Mouse (Mus musculus) liver, embryonic 13.5 days (tissue): ENCODE data around the gene Plac8. TPM values are rescaled to one million over a fixed set of nuclear protein-coding genes. Genes with fewer than 3 reads are reported as not detected.

Source experiments
- ATAC-seq: fragments of 200-750 bp; cut with Nextera tagmentation; 2 replicates; pipeline ENCODE4 v1.8.0; 2017; ENCODE audit warnings: low read depth, mild to moderate bottlenecking, moderate number of reproducible peaks, moderate library complexity
- DNase-seq: peaks from one replicate; pipeline ENCODE4 v3.0.0; 2022
- H3K27ac ChIP-seq: fragments of 300-500 bp; sonication (generic); 2 replicates; pipeline ENCODE4 v1.5.1; 2015; ENCODE audit warnings: moderate library complexity, mild to moderate bottlenecking, inconsistent platforms
- H3K27me3 ChIP-seq: fragments of 300-500 bp; sonication (generic); 2 replicates; pipeline ENCODE4 v1.6.1; 2015; ENCODE audit warnings: mild to moderate bottlenecking, inconsistent platforms
- H3K36me3 ChIP-seq: fragments of 300-500 bp; sonication (generic); 2 replicates; pipeline ENCODE4 v1.6.1; 2015; ENCODE audit warnings: mild to moderate bottlenecking, inconsistent platforms
- H3K4me1 ChIP-seq: fragments of 300-500 bp; sonication (generic); replicated peaks from 2 replicates; pipeline ENCODE4 v1.6.1; 2015; ENCODE audit warnings: inconsistent platforms
- H3K4me2 ChIP-seq: fragments of 300-500 bp; sonication (generic); 2 replicates; pipeline ENCODE4 v1.6.1; 2015; ENCODE audit warnings: inconsistent platforms, mild to moderate bottlenecking, moderate library complexity
- H3K4me3 ChIP-seq: fragments of 300-500 bp; sonication (generic); replicated peaks from 2 replicates; pipeline ENCODE4 v1.5.1; 2015; ENCODE audit warnings: mild to moderate bottlenecking, inconsistent platforms
- H3K9ac ChIP-seq: fragments of 300-500 bp; sonication (generic); 2 replicates; pipeline ENCODE4 v1.6.1; 2015; ENCODE audit warnings: mild to moderate bottlenecking, inconsistent platforms
- H3K9me3 ChIP-seq: fragments of 300-500 bp; sonication (generic); replicated peaks from 2 replicates; pipeline ENCODE4 v1.6.1; 2016; ENCODE audit warnings: inconsistent platforms
- WGBS: fragments of 180-500 bp; shearing (Covaris S2); methylation state at CpG from one replicate; pipeline ENCODE4 v1.1.7; 2015; ENCODE audit not compliant: insufficient replicate concordance; 5-methylcytosine and 5-hydroxymethylcytosine counted together
- polyA plus RNA-seq: library from polyadenylated mRNA; unstranded; fragments of >200 nt; fragmentation: Nextera tagmentation; extraction: Ambion mirVana; gene quantifications from 2 replicates; pipeline ENCODE4 v1.2.1, GENCODE M21; 2015

Plac8 gene
- polyA plus RNA-seq, 1 experiment from 2014 or later, result 58.7 TPM

DNA sequence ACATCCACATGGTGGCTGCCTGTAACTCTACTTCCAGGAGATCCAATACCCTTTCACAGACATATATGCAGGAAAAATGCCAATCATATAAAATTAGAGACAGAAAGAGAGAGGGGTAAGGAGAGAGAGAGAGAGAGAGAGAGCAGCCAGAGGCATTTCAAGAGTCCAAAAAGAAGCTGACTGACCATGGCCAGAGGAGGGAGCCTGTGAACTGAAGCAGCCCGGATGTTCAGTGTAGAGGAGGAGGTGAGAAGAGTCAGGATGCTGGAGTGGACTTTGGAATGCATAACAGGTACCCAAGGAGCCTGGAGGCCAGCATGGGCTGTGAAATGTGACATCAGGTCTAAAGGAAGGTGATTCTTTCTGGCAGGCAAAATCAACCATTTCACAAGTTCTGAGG is 2.7 kb upstream of the Plac8 start:
- 43% methylated on average over 1 of the region's 1 CpGs for WGBS
- Histone ChIP-seq H3K27ac (peak overlapping the region; percentile 43; the same call in 1 of the 2 replicates), H3K4me1 (peaks cover 13% of the 10 kb centered on the region; the same call in 1 of the 2 replicates), H3K4me3 (no peak overlapping the region), H3K36me3 (no peaks in the 10 kb centered on the region), H3K27me3 (peaks cover 14% of the 10 kb centered on the region; the same call in 1 of the 2 replicates), H3K9me3 (no peaks in the 10 kb centered on the region), H3K9ac (no peak overlapping the region), H3K4me2 (no peak overlapping the region)
- DNase-seq, result no peak
- ATAC-seq, result no peak

DNA sequence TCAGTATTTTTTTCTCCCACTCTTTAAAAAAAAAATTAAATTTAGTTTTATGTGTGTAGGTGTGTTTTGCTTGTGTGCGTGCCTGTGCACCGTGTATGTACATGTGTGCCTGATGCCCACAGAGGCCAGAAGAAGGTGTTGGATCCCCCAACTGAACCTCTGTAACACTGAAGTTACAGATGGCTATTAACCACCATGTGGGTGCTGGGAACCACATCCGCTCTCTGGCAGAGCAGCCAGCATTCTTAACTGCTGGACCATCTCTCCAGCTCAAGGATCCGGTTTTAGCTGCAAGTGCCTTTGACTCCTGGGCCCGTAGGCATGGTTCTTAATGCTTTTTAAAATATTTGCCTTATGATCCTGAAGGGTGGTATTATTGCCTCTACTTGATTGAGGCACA is 1.2 kb upstream of the Plac8 start:
- no peaks in the 10 kb centered on the region for H3K36me3 ChIP-seq
- H3K4me2 ChIP-seq, result no peak overlapping the region
- H3K27ac ChIP-seq, result no peak overlapping the region
- ATAC-seq, result no peak
- no peaks in the 10 kb centered on the region for H3K9me3 ChIP-seq
- H3K27me3 ChIP-seq, result peaks cover 20% of the 10 kb centered on the region
- DNase-seq, result no peak
- H3K9ac ChIP-seq, result no peak overlapping the region
- WGBS, result 64% methylated on average over 5 of the region's 5 CpGs
- H3K4me1 ChIP-seq, result peaks cover 26% of the 10 kb centered on the region
- no peak overlapping the region for H3K4me3 ChIP-seq

DNA sequence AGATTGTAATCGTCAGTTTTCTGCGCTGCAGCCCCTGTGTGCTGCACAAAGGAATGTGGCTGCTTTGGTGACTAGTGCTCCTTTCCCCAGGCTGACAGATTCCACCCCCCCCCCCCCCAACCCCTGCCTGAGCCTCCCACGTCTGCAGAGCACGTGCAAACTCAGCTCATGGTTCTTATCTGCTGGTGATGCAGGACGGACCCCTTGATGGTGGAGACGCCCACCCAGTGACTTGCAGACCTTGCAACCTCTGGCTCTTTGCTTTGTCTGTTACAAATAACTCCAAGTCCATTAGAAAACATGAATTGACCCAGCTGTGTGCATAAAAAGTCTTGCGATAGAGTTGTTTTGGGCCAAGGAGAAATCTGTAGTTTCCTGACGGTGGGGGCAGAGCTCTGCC is 1.3 kb downstream of the Plac8 start:
- Histone ChIP-seq H3K9me3 (no peaks in the 10 kb centered on the region), H3K27ac (peak overlapping the region; percentile 27; the same call in 1 of the 2 replicates), H3K36me3 (no peaks in the 10 kb centered on the region), H3K9ac (no peak overlapping the region), H3K4me2 (peak overlapping the region; percentile 21; the same call in 1 of the 2 replicates), H3K4me1 (peaks cover 39% of the 10 kb centered on the region), H3K4me3 (peak overlapping the region; percentile 22), H3K27me3 (peaks cover 20% of the 10 kb centered on the region)
- ATAC-seq (no peak), DNase-seq (no peak)
- 18% methylated on average over 8 of the region's 8 CpGs for WGBS

DNA sequence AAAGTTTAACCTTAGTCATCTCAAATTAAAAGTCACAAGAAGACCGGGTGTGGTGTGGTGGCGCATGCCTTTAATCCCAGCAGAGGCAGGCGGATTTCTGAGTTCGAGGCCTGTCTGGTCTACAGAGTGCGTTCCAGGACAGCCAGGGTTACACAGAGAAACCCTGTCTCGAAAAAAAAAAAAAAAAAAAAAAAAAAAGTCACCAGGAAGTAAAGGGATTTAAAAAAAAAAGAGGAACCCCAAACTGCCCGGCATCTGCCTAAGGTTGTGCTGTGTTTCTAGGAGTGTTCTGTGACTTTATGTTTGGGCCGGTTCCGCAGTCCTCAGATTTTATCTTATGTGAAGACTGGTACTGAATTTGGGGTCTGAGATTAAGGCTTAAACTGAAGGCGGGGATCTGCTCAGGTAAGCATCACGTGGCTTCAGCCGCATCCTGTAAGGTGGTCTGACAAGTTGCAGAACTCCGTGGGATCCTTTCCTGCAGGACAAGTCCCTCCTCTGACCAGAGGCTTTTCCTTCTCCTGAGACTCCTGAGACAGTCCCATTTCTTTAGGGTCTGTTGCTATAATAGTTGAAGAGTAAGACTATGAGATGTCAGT is 1.9 kb downstream of the Plac8 start:
- Histone ChIP-seq H3K9ac (no peak overlapping the region), H3K4me1 (peaks cover 39% of the 10 kb centered on the region), H3K36me3 (no peaks in the 10 kb centered on the region), H3K27ac (peak overlapping the region; percentile 27), H3K9me3 (no peaks in the 10 kb centered on the region), H3K4me2 (no peak overlapping the region), H3K4me3 (peak overlapping the region; percentile 22), H3K27me3 (peaks cover 20% of the 10 kb centered on the region)
- no peak for DNase-seq
- no peak for ATAC-seq
- 26% methylated on average over 13 of the region's 13 CpGs for WGBS

DNA sequence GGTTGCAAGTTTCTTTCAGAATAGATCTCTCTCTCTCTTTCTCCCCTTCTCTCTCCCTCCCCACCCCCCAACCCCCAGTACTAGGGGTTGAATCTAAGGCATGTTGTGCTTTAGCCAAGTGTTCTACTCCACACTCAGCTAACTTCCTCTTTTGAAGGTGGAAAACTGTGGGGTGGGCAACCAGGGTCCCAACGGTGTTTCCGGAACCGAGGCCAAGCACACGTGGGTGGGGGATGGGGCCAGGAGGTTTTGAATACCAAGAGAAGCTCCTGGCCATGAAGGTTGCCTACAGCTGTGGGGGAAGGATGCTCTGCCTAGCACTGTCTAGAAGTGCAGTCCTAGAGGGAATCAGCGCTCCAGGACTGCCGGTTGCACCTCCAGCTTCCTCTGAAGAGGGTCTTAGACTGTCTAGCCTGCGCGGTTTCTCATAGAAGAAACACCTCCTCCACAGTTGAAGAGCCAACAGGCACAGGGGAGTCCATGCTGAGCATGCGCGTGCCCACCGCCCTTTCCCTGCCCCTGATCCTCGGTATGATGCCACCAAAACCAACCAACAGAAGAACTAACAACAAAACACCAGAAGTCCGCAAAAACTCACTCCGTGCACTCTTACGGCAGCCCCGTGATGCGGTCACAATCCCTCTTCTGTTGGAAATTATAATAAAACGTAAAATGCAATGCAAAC is 2.7 kb downstream of the Plac8 start:
- Histone ChIP-seq H3K27me3 (peaks cover 20% of the 10 kb centered on the region), H3K4me1 (peaks cover 39% of the 10 kb centered on the region), H3K36me3 (no peaks in the 10 kb centered on the region), H3K9ac (0 out of 2 replicates have a peak overlapping the region, but pooled peaks have one; percentile 4), H3K4me3 (peak overlapping the region; percentile 23), H3K9me3 (no peaks in the 10 kb centered on the region), H3K4me2 (peak overlapping the region; percentile 23; the same call in 1 of the 2 replicates), H3K27ac (no peak overlapping the region; the same call in 1 of the 2 replicates)
- DNase-seq (peak; percentile 7), ATAC-seq (no peak)
- WGBS, result 41% methylated on average over 18 of the region's 18 CpGs

DNA sequence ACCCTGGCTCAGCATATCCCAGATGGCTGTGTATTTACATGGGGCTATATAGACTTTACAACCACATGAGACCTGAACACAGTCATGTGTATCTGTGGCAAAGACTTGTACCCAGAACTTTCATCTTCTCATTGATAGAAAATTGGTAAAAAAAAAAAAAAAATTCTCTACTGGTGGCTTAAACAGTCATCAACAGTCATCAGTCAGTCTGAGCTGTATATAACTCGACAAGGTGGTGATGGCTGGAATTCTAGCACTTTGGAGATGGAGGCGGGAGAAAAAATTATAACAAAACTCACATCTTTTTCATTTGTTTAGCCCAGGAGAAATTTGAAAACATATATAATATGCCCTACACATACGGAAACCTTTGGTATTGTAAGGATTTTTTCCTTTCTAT is 3.2 kb downstream of the Plac8 start:
- H3K9ac ChIP-seq, result no peak overlapping the region
- no peaks in the 10 kb centered on the region for H3K9me3 ChIP-seq
- peaks cover 20% of the 10 kb centered on the region for H3K27me3 ChIP-seq
- ATAC-seq, result no peak
- H3K27ac ChIP-seq, result no peak overlapping the region
- no peaks in the 10 kb centered on the region for H3K36me3 ChIP-seq
- 60% methylated on average over 3 of the region's 3 CpGs for WGBS
- no peak for DNase-seq
- peak overlapping the region; percentile 6; the same call in 1 of the 2 replicates for H3K4me2 ChIP-seq
- H3K4me3 ChIP-seq, result no peak overlapping the region
- peaks cover 39% of the 10 kb centered on the region for H3K4me1 ChIP-seq

DNA sequence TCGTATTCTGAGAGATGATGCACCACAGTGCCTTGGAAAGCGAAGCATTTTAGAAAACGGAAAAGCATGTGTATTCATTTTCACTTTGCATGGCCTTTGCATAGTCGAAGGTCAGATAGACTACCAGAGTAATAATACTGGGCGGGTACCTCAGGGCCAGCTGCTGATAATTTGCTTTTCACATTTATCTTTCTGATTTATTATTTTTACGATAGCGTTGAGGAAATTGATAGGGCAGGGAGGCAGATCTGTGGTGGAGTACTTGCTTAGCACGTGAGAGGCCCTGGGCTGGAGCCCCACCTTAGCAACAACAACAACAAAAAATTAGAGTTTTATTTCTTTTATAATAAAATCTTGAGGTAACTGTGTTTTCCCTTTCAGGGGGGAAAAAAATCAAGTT is 3.9 kb downstream of the Plac8 start:
- Histone ChIP-seq H3K9ac (no peak overlapping the region), H3K36me3 (no peaks in the 10 kb centered on the region), H3K27ac (no peak overlapping the region), H3K4me3 (no peak overlapping the region), H3K4me2 (peak overlapping the region; percentile 6; the same call in 1 of the 2 replicates), H3K4me1 (peaks cover 39% of the 10 kb centered on the region), H3K27me3 (peaks cover 20% of the 10 kb centered on the region), H3K9me3 (no peaks in the 10 kb centered on the region)
- 38% methylated on average over 8 of the region's 8 CpGs for WGBS
- DNase-seq, result no peak
- ATAC-seq, result no peak

DNA sequence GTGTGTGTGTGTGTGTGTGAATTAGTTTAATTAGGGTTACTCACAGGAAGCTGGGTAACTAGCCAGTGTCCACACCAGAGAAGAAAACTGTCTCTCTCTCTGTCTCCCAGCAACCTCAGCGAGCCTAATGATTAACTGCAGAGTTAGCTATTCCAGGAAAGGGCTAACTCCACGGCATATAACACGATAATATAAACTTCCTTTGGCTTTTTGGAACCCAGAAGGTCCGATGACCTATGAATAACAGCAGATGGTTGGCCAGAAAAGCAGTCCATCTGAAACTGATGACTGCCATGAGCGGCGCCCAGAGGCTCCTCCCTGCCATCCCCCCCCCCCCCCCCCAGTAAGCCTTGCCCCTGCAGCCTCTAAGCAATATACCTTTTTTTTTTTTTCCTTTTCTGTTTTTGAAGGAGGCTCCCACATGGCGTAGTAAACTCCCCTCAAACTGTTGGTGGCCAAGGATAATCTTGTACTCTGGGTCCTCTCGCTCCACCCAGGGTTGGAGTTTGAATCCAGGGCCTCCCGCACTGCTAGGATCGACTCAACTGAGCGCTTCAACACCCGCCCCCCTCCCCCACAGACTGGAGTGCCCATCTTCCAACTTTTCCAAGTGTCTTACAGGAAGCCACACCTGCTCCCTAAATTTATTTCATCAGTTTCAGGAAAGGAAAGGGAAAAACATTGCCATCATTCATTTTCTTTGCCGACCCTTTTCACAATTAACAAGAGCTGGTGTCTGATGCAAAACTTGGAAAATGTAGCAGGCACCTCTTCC is 4.6 kb downstream of the Plac8 start:
- Histone ChIP-seq H3K4me3 (no peak overlapping the region), H3K27me3 (peaks cover 20% of the 10 kb centered on the region), H3K27ac (no peak overlapping the region; the same call in 1 of the 2 replicates), H3K4me1 (peaks cover 39% of the 10 kb centered on the region), H3K9me3 (no peaks in the 10 kb centered on the region), H3K9ac (no peak overlapping the region), H3K36me3 (no peaks in the 10 kb centered on the region), H3K4me2 (0 out of 2 replicates have a peak overlapping the region, but pooled peaks have one; percentile 6)
- 57% methylated on average over 13 of the region's 13 CpGs for WGBS
- DNase-seq (no peak), ATAC-seq (peak; percentile 28; the same call in 1 of the 2 replicates)

DNA sequence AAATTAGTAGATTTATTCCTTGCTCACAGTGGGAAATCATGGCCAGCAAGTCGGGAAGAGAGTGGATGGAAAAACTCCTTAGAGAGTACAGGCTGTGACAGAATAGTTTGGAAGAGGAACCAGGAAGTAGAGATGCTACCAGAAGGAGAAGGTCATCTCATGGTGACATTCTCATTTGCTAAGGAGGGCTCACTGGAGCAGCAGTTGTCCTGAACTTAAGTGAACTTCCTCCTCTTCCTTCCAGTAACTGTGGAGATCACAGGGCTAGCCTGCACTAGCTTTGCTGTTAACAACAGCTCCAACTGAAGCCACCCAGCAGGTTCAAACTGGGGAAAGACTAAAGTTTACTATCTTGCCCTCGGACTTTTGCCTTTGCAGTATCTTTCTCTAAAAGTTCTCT is 5.2 kb downstream of the Plac8 start:
- Histone ChIP-seq H3K9ac (no peak overlapping the region), H3K4me3 (no peak overlapping the region), H3K9me3 (no peaks in the 10 kb centered on the region), H3K27me3 (peaks cover 16% of the 10 kb centered on the region), H3K36me3 (no peaks in the 10 kb centered on the region), H3K4me2 (no peak overlapping the region), H3K4me1 (peaks cover 35% of the 10 kb centered on the region), H3K27ac (peak overlapping the region; percentile 9; the same call in 1 of the 2 replicates)
- 58% methylated on average over 2 of the region's 2 CpGs for WGBS
- no peak for ATAC-seq
- DNase-seq, result no peak

DNA sequence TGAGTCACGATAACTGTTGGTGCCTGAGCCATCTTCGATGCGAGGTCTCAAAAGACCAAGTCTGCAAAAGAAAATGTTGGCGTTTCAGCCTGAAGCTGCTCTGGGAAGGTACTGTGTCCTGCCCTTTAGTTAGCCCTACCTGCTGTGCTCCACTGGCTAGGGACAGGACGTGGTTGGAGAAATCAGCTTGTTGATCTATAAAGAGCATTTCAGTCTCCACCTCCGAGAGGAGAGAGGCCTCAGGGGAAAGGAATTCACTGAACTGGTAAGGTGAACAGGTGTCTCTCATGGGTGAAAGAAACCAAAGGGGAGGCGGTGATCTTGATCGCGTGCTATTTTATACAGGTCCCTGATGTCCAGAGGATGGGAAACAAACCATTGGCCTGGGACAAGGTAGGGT is 9.3 kb downstream of the Plac8 start:
- WGBS, result 78% methylated on average over 9 of the region's 9 CpGs

DNA sequence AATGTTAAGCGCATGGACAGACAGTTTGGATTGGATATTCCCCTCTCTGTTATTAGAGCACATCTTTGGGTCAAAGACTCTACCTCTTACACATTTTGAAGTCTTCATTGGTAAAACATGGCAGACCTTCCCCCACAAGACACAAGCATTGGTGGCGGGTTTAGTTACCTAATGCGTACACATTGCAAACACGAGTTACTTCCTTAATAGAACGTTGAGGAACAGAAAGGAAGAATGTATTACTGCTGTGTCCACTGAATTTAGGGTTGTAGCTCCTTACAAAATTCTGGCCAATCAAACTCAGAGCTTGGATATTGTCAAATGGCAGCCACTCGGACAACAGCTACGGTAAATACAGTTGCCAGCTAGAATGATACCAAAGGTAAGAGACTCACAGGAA is 12.7 kb downstream of the Plac8 start:
- 81% methylated on average over 7 of the region's 7 CpGs for whole genome bisulfite sequencing
- DNase-seq, result no peak
- H3K4me3 ChIP-seq, result no peak overlapping the region
- no peak overlapping the region for H3K9ac ChIP-seq
- H3K4me1 ChIP-seq, result peaks cover 7% of the 10 kb centered on the region; the same call in 1 of the 2 replicates
- no peak for ATAC-seq
- no peaks in the 10 kb centered on the region for H3K27me3 ChIP-seq
- H3K9me3 ChIP-seq, result no peaks in the 10 kb centered on the region
- no peak overlapping the region for H3K27ac ChIP-seq
- H3K4me2 ChIP-seq, result no peak overlapping the region
- no peaks in the 10 kb centered on the region for H3K36me3 ChIP-seq

More for the DNA sequence above, 9.3 kb downstream of the Plac8 start:
- Histone ChIP-seq H3K27me3 (no peaks in the 10 kb centered on the region), H3K27ac (no peak overlapping the region), H3K4me1 (peaks cover 9% of the 10 kb centered on the region), H3K36me3 (no peaks in the 10 kb centered on the region), H3K4me3 (no peak overlapping the region), H3K9me3 (no peaks in the 10 kb centered on the region), H3K4me2 (no peak overlapping the region), H3K9ac (no peak overlapping the region)
- DNase-seq, result no peak
- no peak for ATAC-seq
